Mouse (Mus musculus) left cerebral cortex, adult 8-10 months (tissue): Measurements from ENCODE around the gene Gm6408. TPM values are rescaled to one million over a fixed set of nuclear protein-coding genes. Genes with fewer than 3 reads are reported as not detected.

ENCODE experiments used
- total RNA-seq, 4 experiments: library from RNA; stranded (reverse); gene quantifications; 2 replicates each; pipeline ENCODE4 v1.2.4; 2022

Gene Gm6408
- total RNA-seq, 4 experiments from 2014 or later: not detected

Other genes starting within 250 kb of the Gm6408 start
- gene Wasf3, start 97.0 kb upstream of the Gm6408 start, total RNA-seq: 10 to 100 TPM; 88.1 to 97.5 (median 90.3) TPM
- gene Gm6370, start 9.4 kb downstream of the Gm6408 start, total RNA-seq: not detected
- gene 4930449I24Rik, start 20.4 kb downstream of the Gm6408 start, total RNA-seq: not detected
- not detected for gene Gm3402, start 32.2 kb downstream of the Gm6408 start, total RNA-seq
- not detected for gene Gm3404, start 43.8 kb downstream of the Gm6408 start, total RNA-seq
- gene Gm3409, start 55.7 kb downstream of the Gm6408 start, total RNA-seq: not detected
- not detected for gene Gm3415, start 74.2 kb downstream of the Gm6408 start, total RNA-seq
- 10 to 100 TPM; 32.3 to 35.0 (median 32.8) TPM for gene Gpr12, start 103.3 kb downstream of the Gm6408 start, total RNA-seq